Mouse (Mus musculus): ENCODE results near the gene Timp2.

- TF ChIP-seq CTCF (IDR thresholded peaks at IDR 0.05) (no peak), EP300 (IDR thresholded peaks at IDR 0.05) (no peak)
These were observed 79.2 kb downstream of the Timp2 start for GRCm38 (mm10) chr11:118276328-118276727.

Measured in lung, postnatal 0 days (tissue).